Mouse (Mus musculus): ENCODE results near the gene Axin1. TPM values are rescaled to one million over a fixed set of nuclear protein-coding genes. Genes with fewer than 3 reads are reported as not detected.
"Not testable (repeated sequence)": the region's sequence is repeated elsewhere in the genome, so short reads cannot be mapped to it uniquely, and the experiment has no call there.

The Axin1 gene
- total RNA-seq, 2 experiments from 2014 or later = 20.6 to 24.1 TPM

DNA sequence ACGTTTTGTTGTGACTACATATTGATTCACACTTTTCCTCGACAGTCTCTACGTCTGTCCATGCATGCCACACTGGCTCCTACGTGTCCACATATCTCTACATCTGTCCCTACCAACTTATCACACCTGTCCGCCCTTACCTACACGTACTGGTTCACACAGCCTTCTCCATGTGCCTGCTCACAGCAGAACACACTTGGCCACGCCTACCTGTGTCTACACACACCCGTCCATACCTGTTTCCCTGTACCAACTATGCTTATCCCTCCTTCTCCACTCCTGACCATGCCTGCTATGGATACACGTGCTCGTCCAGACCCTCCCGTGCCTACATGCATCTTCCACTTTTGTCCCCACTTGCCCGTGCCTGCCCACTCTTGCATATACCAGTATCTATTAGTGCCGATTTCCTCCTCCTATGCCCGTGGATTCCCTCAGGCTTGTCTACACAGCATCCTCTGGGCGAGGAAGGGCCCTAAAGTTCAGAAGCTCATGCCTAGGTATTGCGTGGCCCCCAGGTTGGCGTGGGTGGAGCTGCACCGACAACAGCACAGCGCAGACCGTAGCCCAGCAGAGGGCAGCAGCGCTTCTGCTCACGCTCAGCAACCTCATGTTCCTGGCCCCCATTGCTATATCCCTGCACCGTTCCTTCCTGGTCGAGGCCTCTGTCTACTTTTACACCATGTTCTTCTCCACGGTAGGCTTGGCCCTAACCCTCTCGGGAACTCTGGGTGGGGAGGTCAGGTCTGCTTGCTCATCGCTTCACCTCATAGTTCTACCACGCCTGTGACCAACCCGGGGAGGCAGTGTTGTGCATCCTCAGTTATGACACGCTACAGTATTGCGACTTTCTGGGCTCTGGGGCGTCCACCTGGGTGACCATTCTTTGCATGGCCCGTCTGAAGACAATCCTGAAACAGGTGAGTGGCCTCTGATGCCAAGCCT lies 18.4 kb upstream of the Axin1 start:
- peak; percentile 46 to 61 for DNase-seq
- intact Hi-C loops (cut with DNase I) = loop anchor here (5.0 kb wide), 1 partner anchor 122 kb away; the partner anchor contains the start of gene Fam234a

DNA sequence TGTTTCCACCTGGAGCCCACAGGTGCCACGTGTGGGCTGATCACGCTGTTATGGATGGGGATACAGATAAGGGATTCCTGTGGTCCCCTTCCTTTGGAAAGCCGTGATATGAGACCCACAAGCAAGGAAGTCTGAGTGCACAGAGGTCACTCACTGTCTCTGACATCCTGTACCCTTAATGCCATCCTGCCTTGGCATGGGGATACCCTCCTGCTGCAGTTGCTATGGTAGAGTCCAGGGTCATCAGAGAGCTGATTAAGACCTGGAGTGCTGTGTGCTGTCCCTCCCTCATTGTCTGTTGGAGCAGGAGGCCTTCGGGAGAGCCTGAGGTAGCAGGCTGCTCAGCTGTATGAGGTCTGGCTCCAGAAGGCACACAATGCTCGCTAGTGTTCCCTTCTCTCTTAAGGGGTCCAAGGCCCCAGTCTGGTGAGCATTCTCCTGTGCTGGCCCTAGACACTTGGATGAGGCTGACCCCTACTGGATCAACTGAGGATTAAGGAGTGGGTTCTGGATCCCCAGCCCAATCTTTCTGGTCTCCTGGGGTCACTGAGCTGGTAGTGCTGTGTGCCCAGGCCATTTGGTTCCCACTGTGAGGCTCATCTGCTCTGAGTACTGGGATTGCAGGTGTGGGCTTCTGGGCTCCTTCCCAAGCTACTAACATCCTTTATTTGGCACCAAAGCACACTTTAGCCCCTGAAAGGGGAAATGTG lies 15.9 kb upstream of the Axin1 start:
- no peak for DNase-seq
- intact Hi-C loops (cut with DNase I) = loop anchor here (5.0 kb wide), 1 partner anchor 120 kb away; the partner anchor contains the start of gene Fam234a

DNA sequence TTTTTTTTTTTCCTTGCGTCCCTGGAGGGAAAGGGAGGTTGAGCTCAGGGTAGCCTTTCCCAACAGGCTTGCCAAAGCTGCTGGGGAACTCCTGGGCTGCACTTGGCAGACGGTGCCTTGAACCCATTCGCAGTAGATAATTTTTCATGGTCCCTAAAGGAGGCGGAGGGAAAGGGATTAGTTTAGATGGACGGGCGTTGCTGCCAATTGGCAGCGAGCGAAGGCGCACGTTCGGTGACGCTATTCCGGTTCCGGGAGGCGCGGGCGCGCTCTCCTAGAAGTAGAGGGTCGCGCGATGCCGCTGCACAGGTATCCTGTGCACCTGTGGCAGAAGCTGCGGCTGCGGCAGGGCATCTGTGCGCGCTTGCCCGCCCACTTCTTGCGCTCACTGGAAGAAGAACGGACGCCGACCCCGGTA lies 15.2 kb upstream of the Axin1 start, which contains the start of gene Mrpl28:
Gene Mrpl28 (plus strand): TSS at position 234 of the 418 bp plus-strand sequence.
- intact Hi-C loops (cut with DNase I) = loop anchor here (5.0 kb wide), 1 partner anchor 119 kb away; the partner anchor contains the start of gene Fam234a
- DNase-seq = peak; percentile 95 to 97

DNA sequence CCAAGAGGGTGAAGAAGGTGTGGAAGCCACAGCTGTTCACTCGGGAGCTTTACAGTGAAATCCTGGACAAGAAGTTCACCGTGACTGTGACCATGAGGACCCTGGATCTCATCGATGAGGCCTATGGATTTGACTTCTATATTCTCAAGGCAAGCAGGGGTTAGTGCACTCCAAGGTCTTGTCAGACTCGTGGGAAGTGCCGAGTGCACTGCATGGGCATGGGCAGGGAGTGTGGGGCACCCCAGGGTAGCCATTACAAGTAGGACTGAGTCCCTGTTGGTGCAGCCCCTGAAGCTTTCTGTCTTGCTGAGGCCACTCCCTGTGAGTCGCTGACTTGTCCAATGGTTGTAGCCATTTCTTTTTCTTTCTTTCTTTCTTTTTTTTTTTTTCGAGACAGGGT lies 13.9 kb upstream of the Axin1 start:
- DNase-seq = no peak
- intact Hi-C loops (cut with DNase I) = loop anchor here (5.0 kb wide), 1 partner anchor 118 kb away; the partner anchor contains the start of gene Fam234a

DNA sequence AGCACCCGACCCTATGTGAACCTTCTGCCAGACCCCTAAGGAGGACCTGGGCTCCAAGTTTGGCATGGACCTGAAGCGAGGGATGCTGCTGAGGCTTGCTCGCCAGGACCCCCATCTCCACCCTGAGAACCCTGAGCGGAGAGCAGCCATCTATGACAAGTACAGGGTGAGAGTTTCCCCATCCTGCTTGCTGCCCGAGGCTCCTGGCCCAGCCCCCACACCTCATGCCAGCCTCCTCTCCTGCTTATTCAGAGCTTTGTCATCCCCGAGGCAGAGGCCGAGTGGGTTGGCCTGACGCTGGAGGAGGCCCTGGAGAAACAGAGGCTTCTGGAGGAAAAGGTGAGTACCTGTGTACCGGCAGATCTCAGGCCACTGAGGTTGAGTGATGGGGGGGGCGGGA lies 13.3 kb upstream of the Axin1 start:
- no peak for DNase-seq
- intact Hi-C loops (cut with DNase I) = no loop called here

DNA sequence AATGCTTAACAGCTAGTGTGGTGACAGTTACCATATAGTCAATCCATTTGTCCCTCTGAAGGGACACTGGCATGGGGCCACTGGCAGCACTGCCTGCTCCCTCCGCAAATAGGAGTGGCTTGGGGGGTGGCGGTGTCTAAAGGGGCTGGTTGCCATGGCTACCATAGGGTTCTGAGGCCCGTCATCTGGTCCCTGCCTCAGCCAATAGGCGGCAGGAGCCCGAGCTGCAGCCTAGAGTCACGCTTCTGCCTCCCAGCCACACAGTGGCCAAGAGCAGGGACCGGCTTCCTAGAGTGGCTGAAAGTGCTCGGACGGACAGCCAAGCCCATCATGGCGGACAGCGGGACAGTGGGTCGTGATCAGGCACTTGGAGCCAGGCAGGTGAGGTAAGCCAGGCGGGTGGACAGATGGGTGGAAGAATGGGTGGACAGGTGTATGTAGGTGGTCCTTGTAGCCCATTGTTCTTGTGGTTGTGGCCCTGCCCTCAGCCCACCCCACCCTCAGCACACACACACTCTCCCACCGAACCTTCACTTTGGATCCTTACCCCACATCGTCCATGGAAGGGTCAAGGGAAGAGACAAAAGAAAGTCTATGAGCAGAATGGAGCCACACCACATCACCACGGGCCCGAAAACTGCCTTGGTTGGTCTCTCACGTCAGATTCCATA lies 7.3 kb upstream of the Axin1 start:
- intact Hi-C loops (cut with DNase I) = no loop called here
- DNase-seq = no peak

DNA sequence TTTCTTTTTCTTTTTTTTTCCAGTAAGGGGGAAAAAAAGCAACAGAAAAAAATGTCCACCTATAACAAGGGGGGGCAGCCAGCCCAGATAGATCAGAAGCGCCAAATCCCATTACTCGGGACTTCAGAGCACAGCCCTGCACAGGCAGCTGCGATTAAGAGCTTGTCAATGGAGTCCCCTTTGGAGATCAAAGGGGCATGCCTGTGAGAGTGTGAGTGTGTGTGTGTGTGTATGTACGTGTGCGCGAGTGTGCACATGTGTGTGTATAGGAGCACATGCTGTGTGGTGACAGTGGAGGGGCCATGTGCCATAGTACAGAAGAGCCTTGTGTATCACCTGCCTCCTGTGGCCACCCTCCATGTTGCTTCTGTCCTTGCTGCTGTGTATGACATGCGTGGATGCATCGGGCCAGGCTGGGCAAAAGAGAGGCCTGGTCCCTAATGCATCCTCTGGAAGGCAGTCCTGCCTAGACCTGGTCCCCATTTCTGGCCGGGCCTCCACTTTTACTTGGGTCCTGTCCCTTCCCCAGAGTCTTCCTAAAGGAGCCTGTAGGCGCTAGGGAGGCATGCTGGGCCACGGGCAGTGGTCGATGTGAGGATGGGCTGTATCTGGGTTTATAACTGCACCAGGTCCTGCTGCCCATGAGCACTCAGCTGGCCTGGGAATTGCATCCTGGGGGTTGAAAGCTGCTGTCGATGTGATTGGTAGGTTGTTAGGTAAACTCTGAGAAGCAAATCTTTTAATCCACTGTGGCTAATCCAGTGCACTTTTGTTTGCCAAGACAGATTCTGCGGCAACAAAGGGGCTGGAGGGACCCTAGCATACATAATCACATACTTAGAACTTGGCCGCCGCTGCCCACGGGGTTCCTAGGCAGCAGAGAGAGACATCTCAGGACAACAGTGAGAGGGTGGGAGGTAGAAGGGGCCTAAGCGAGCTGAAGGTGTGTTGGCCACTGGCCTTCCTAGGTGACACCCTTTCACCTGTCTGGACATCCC lies 6.3 kb upstream of the Axin1 start:
- intact Hi-C loops (cut with DNase I) = no loop called here

DNA sequence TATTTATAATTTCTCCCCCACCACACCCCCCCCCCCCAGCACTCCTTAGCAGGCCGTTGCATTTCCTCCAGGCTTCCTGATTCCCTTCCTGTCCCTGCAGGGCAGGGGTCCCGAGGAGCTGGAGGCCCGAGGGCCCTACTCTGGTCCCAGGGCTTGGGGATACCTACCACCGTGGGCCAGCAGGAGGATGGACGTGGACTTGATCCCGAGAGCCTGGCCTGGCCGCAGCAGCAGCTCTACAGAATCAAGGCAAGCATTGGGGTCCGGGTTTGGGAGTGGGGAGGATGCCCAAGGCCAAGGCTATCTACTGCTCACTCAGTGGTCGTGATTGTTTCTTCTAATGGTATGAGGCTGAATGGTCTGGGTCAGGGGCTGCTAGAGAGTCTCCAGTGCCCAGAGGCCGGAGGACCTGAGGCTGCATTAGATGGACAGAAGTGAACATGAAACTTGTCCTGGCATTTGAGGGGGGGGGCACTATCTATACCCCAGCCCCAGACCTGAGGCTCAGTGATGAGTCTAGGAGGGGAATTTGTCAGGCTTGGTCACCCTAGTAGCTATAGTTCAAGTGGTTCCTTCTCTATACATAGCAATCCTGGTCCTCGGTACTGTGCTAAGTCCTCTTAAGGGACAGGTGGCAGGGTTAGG lies 1.3 kb upstream of the Axin1 start:
- intact Hi-C loops (cut with DNase I) = no loop called here
- DNase-seq = no peak

More for the DNA sequence above, 6.3 kb upstream of the Axin1 start:
- no peak for DNase-seq

DNA sequence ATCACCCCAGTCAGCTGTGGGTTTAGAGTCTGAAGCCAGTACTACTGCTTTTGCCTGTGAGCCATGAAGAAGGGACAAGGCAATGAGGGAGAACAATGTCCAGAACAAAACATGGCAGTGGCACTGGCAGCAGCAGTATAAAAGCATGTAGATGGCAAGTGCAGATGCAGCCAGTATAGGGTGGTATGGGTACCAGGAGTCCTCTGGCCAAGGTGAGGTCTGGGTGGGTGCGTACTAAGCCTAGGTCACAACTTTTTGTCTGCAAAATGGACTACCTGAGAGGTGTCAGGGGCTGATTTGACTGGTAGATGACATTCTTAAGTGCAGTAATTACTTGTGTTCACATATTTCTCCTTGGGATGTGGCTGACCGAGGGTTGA lies 747 bp upstream of the Axin1 start:
- no peak for DNase-seq
- intact Hi-C loops (cut with DNase I) = loop anchor here (2.0 kb wide), 1 partner anchor 105 kb away; no protein-coding TSS in a partner anchor

DNA sequence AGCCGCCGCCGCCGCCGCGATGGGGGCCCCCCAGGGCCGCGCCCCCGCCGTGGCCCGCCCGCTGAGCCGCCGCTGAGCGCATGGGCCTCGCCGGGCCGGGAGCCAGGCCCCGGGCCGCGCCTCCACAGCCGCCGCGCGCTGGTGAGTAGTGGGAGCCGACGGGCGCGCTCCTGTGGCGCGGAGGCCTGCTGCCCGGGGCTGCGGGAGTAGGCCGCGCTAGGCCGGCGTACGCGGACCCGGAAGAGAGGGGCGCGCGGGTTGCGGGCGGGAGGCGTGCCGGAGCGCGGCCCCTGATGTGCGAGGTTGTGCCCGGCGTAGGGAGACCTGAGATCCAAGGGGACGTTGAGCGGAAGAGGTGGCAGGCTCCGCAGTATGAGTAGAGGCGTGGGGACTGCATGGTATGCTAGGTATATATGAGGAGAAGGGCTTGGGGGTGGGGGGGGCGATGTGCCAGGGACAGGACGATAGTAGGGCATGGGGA lies 453 bp downstream of the Axin1 start:
- intact Hi-C loops (cut with DNase I) = loop anchor here (2.0 kb wide), 1 partner anchor 104 kb away; no protein-coding TSS in a partner anchor
- DNase-seq = no peak

DNA sequence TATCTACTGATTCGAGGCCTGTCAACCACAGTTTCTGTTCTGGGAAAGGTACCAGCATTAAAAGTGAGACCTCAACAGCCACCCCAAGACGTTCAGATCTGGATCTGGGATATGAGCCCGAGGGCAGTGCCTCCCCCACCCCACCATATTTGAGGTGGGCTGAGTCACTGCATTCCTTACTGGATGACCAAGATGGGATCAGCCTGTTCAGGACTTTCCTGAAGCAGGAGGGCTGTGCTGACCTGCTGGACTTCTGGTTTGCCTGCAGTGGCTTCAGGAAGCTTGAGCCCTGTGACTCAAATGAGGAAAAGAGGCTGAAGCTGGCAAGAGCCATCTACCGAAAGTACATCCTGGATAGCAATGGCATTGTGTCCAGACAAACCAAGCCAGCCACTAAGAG lies 4.3 kb downstream of the Axin1 start:
- intact Hi-C loops (cut with DNase I) = no loop called here
- no peak for DNase-seq

DNA sequence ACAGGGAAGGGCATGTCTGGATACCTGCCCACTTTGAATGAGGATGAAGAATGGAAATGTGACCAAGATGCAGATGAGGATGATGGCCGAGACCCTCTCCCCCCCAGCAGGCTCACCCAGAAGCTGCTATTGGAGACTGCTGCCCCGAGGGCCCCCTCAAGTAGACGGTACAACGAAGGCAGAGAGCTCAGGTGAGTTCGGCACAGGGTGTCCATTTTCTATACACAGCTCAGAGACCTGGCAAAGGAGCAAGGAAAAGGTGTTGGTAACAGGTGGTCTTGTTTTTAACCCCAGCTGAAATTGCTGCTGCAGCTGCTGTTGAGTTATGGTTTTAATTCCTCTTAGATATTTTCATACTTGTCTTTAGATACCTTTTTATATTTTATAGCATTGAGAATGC lies 4.9 kb downstream of the Axin1 start:
- intact Hi-C loops (cut with DNase I) = no loop called here
- DNase-seq = no peak

DNA sequence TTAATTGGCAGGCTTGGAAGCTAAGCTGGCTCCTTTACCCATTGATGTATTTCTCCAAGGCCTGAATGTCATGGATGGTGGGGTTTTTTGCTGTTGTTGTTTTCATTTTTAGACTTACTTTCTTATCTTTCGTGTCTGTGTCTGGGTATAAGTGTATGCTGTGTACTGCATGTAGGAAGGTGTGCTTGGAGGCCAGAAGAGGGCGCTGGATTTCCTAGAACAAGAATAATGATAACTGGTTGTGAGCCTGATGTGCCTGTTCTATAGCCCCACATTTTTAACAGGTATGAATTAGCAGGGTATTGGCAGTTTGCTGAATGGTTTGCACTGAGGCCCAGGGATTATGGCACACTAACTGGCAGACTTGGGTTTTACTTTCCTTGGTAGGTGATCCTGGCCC lies 10.6 kb downstream of the Axin1 start:
- no peak for DNase-seq
- intact Hi-C loops (cut with DNase I) = no loop called here

DNA sequence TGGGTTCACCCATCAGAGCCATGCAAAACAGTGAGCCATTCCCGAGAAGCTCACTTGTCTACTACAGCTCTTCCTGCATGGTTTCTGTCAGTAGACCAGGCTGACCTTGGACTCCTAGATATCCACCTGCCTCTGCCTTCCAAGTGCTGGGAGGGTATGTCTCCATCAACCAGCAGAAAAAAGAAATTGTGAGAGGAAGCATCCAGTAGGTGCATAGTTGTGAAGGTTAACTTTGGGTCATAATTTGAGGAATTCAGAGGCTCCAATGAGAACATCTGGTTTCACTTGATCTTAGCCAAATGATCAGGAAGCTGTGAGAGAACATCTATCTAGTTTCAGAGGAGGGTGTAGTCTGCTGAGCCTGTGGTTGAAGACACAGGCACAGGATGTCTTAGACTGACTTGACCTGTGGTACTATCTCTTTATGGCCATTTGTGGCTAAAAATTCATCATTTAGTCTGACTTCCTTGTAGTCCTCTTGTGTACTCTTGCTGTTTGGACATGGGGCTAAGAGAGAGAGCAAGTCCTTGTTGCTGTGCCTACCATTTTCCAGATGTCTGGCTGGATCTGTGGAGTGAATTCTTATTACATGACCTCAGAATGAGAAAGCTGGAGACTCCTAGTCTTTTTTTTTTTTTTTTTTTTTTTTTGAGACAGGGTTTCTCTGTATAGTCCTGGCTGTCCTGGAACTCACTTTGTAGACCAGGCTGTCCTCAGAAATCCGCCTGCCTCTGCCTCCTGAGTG lies 13.6 kb downstream of the Axin1 start:
- intact Hi-C loops (cut with DNase I) = no loop called here
- peak; percentile 11 to 18 for DNase-seq

DNA sequence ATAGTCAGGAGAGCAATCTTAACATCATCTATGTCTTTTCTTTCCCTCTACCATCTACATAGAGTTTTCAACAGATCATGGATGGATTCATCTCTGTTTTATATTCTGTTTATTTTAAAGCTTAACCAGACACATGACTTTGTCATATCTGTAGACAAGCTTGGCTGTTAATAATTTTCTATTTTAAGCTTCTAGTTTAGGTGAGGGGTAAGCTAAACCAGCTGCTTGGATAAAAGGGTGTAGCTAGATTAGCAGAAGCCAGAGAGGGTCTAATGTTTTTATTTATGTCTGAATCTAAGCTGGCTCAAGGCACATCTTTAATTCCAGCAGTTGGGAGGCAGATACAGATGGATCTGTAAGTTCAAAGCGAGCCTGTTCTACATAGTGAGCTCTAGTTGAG lies 24.2 kb downstream of the Axin1 start:
- no peak for DNase-seq
- intact Hi-C loops (cut with DNase I) = no loop called here

DNA sequence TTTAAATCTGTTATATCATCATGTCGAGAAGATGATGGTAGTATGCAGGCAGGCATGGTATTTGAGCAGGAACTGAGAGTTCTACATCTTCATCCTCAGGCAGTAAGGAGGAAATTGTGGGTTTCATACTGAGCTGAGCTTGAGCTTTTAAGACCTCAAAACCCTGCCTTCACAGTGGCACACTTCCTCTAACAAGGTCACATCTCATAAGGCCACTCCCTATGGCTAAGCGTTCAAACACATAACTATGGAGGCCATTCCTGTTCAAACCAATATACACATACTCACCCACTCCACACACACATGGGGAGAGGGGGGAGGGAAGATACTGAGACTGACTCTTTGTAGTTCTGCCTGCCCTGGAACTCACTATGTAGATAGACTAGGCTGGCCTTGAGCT lies 29.6 kb downstream of the Axin1 start:
- DNase-seq = no peak
- intact Hi-C loops (cut with DNase I) = no loop called here

DNA sequence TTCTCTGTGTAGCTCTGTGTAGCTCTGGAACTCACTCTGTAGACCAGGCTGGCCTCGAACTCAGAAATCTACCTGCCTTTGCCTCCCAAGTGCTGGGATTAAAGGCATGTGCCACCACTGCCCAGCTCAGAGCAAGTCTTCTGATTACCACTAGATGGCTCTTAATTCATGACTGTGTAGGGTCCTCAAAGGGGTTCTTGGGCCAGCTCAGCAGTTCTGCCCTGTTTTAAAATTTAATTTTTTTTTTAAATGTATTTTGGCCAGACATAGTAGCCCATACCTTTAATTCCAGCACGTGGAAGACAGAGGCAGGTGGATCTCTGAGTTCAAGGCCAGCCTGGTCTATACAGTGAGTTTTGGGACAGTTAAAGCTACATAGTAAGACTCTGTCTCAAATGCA lies 36.8 kb downstream of the Axin1 start:
- DNase-seq; intact Hi-C loops (cut with DNase I): not testable (repeated sequence)

DNA sequence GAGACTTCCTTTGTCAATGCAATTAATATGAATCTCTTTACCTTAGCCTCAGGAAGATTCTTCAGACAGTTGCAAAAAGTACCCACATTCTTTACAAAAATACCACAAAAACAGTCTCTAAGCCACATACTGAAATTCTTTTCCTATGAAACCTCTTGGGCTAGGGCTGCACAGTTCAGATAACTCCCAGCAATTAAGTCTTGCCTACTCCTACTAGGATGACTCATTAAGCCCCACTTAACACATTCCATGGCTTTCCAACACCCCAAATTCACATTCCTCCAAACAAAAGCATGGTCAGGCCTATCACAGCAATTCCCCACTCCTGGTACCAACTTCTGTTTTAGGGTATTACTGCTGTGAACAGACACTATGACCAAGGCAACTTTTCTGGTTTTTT lies 40.1 kb downstream of the Axin1 start:
- intact Hi-C loops (cut with DNase I) = no loop called here
- no peak for DNase-seq

All from heart, postnatal 10 days (tissue).